Mouse (Mus musculus): ENCODE measurements at regions not wholly inside any gene's neighbourhood (a gene's known extent, or its start where the extent isn't known, plus 50 kb on each side); places are given as distances from the start of the nearest gene placed in this dataset.

GRCm38 (mm10) chr16:29725563-29725962 is 146.4 kb downstream of the Opa1 start:
- no peak overlapping the region for H3K27ac ChIP-seq (ENCODE audit: insufficient read depth, low read length)
- no peak overlapping the region for H3K4me3 ChIP-seq (ENCODE audit: insufficient read depth, low read length)
- TF ChIP-seq POLR2A (IDR thresholded peaks at IDR 0.05; ENCODE audit: extremely low read depth, insufficient read depth, low read length) = no peak
- no peaks in the 10 kb centered on the region for H3K4me1 ChIP-seq (ENCODE audit: control insufficient read depth, insufficient read depth, low read length)

DNA sequence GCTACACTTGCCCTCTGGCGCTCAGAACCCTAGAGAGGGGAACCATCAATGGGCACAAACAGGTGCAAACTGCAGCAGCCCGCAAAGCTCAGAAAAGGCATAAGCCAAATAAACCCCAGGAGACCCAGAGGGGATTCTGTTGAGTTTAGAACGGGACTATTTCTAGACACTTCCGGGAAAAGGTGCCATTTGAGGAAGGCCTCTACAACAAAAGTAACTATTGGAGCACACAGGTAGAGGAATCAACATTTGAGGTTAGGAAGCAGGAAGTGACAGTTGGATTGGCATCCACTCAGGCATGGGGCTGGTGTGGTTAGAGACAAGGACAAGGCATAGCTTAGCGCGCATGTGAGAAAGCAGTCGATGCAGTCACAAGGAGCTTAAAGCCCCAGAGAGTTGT is 148.3 kb downstream of the Opa1 start:
- TF ChIP-seq CTCF (IDR thresholded peaks at IDR 0.05; ENCODE audit: extremely low read depth, insufficient read depth, low read length) = no peak
- Histone ChIP-seq H3K4me3 (ENCODE audit: insufficient read depth, low read length) (no peak overlapping the region), H3K27ac (ENCODE audit: insufficient read depth, low read length) (no peak overlapping the region), H3K4me1 (ENCODE audit: control insufficient read depth, insufficient read depth, low read length) (no peaks in the 10 kb centered on the region)

DNA sequence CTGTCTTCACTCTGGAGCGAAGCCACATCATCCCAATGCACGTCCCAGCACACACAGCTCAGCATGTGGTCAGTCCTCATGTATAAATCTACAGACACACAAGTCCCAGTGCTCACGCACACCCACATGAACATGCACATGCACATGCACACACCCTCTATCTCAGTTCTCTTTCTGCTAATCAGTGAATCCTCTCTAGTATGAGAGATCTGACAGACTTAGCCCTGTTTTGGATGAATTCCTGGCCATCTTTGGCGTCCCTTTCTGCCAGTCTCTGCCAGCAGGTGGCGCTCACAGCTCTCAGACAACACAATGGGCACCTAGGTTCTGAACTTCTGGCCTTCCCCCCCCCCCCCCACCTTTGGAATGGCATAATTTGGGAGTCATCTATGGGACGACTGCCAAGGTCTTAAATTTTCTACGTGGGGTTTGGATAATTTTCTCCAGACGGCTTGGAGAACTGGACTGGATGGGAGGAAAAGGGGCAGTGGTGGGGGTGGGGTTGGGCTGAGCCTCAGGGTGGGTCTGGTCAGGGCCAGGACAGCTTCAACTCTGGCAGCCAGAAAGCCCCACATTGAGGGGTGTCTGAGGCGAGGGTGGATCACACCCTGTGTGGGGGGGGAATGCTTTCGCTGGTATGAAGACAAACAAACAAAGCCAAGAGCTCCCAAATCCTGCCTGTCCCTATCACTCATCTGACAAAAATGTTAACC is 149.8 kb downstream of the Opa1 start:
- no peak overlapping the region for H3K4me3 ChIP-seq (ENCODE audit: insufficient read depth, low read length)
- peak; percentile 79 for TF ChIP-seq CTCF (IDR thresholded peaks at IDR 0.05; ENCODE audit: extremely low read depth, insufficient read depth, low read length)
- TF ChIP-seq POLR2A (IDR thresholded peaks at IDR 0.05; ENCODE audit: extremely low read depth, insufficient read depth, low read length) = no peak

GRCm38 (mm10) chr16:29730010-29730409 is 150.9 kb downstream of the Opa1 start:
- H3K27ac ChIP-seq (ENCODE audit: insufficient read depth, low read length) = no peak overlapping the region
- no peaks in the 10 kb centered on the region for H3K4me1 ChIP-seq (ENCODE audit: control insufficient read depth, insufficient read depth, low read length)
- no peak overlapping the region for H3K4me3 ChIP-seq (ENCODE audit: insufficient read depth, low read length)
- TF ChIP-seq POLR2A (IDR thresholded peaks at IDR 0.05; ENCODE audit: extremely low read depth, insufficient read depth, low read length) (no peak), CTCF (IDR thresholded peaks at IDR 0.05; ENCODE audit: extremely low read depth, insufficient read depth, low read length) (no peak)

More for the DNA sequence above, 149.8 kb downstream of the Opa1 start:
- no peak overlapping the region for H3K27ac ChIP-seq (ENCODE audit: insufficient read depth, low read length)
- H3K4me1 ChIP-seq (ENCODE audit: control insufficient read depth, insufficient read depth, low read length) = no peaks in the 10 kb centered on the region

GRCm38 (mm10) chr16:29732889-29733288 is 153.8 kb downstream of the Opa1 start:
- no peak overlapping the region for H3K4me3 ChIP-seq (ENCODE audit: insufficient read depth, low read length)
- TF ChIP-seq CTCF (IDR thresholded peaks at IDR 0.05; ENCODE audit: extremely low read depth, insufficient read depth, low read length) (no peak), POLR2A (IDR thresholded peaks at IDR 0.05; ENCODE audit: extremely low read depth, insufficient read depth, low read length) (no peak)
- H3K27ac ChIP-seq (ENCODE audit: insufficient read depth, low read length) = no peak overlapping the region

DNA sequence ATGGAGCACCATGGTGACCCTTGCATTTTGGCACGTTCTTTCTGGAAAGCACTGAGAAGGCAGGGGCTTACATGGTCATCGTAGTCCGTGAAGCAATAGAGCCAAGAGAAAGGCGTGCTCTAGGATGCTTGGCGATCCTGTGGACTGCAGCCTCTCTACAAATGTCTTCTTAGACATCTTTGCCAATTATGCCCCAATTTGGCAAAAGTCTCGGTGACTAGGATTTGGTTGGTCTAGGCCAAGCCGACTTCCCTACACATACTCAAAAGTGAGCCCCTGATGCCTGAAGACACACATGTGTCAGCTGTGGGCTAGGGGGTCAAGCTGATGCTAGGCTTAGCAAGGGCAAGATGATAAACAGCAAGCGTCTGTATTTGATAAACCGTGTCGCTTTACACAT is 154.7 kb downstream of the Opa1 start:
- Histone ChIP-seq H3K27ac (ENCODE audit: insufficient read depth, low read length) (no peak overlapping the region), H3K4me3 (ENCODE audit: insufficient read depth, low read length) (no peak overlapping the region), H3K4me1 (ENCODE audit: control insufficient read depth, insufficient read depth, low read length) (no peaks in the 10 kb centered on the region)
- no peak for TF ChIP-seq POLR2A (IDR thresholded peaks at IDR 0.05; ENCODE audit: extremely low read depth, insufficient read depth, low read length)
- no peak for TF ChIP-seq CTCF (IDR thresholded peaks at IDR 0.05; ENCODE audit: extremely low read depth, insufficient read depth, low read length)

More at GRCm38 (mm10) chr16:29732889-29733288, 153.8 kb downstream of the Opa1 start:
- H3K4me1 ChIP-seq (ENCODE audit: control insufficient read depth, insufficient read depth, low read length) = no peaks in the 10 kb centered on the region

GRCm38 (mm10) chr16:29734324-29734723 is 155.2 kb downstream of the Opa1 start:
- no peak overlapping the region for H3K4me3 ChIP-seq (ENCODE audit: insufficient read depth, low read length)
- no peaks in the 10 kb centered on the region for H3K4me1 ChIP-seq (ENCODE audit: control insufficient read depth, insufficient read depth, low read length)
- TF ChIP-seq CTCF (IDR thresholded peaks at IDR 0.05; ENCODE audit: extremely low read depth, insufficient read depth, low read length) = peak; percentile 66
- no peak for TF ChIP-seq POLR2A (IDR thresholded peaks at IDR 0.05; ENCODE audit: extremely low read depth, insufficient read depth, low read length)
- no peak overlapping the region for H3K27ac ChIP-seq (ENCODE audit: insufficient read depth, low read length)

- Histone ChIP-seq H3K4me1 (ENCODE audit: control insufficient read depth, insufficient read depth, low read length) (no peaks in the 10 kb centered on the region), H3K27ac (ENCODE audit: insufficient read depth, low read length) (no peak overlapping the region), H3K4me3 (ENCODE audit: insufficient read depth, low read length) (no peak overlapping the region)
- no peak for TF ChIP-seq POLR2A (IDR thresholded peaks at IDR 0.05; ENCODE audit: extremely low read depth, insufficient read depth, low read length)
- TF ChIP-seq CTCF (IDR thresholded peaks at IDR 0.05; ENCODE audit: extremely low read depth, insufficient read depth, low read length) = no peak
These were observed 155.7 kb downstream of the Opa1 start for GRCm38 (mm10) chr16:29734738-29735250.

DNA sequence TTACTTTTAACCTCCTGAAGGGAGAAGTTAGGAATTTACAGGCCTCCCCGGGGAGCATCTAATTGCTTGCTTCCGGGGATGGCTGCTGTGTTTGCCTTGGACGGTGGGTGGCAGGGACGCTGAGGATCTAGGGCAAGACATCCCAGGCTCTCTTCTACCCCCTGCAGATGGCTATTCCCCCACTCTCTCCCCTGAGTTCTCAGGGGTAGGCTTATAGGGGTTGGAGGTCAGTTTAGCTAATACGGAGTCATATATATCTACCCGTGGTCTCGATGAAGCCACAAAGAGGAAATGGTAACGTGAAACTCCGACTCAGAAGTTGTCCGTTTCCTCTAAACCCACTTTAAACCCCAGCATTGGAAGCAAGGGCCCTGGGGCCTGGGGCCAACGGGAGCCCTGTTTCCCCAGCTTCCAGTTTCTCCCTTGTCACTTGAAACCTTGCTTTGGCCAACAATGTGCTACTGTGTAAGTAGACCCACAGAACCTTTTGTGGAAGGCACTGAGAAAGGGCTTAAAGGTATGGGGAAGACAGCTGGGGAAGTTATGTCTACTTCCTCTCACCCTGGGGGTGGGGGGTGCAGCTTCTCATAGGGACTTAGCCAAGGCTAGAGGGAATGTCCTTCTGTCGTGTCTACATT is 156.4 kb downstream of the Opa1 start:
- H3K4me1 ChIP-seq (ENCODE audit: control insufficient read depth, insufficient read depth, low read length) = no peaks in the 10 kb centered on the region
- TF ChIP-seq CTCF (IDR thresholded peaks at IDR 0.05; ENCODE audit: extremely low read depth, insufficient read depth, low read length) (no peak), POLR2A (IDR thresholded peaks at IDR 0.05; ENCODE audit: extremely low read depth, insufficient read depth, low read length) (no peak)
- no peak overlapping the region for H3K27ac ChIP-seq (ENCODE audit: insufficient read depth, low read length)
- no peak overlapping the region for H3K4me3 ChIP-seq (ENCODE audit: insufficient read depth, low read length)

GRCm38 (mm10) chr16:29736211-29736610 is 157.1 kb downstream of the Opa1 start:
- H3K27ac ChIP-seq (ENCODE audit: insufficient read depth, low read length) = no peak overlapping the region
- no peak overlapping the region for H3K4me3 ChIP-seq (ENCODE audit: insufficient read depth, low read length)
- TF ChIP-seq CTCF (IDR thresholded peaks at IDR 0.05; ENCODE audit: extremely low read depth, insufficient read depth, low read length) (no peak), POLR2A (IDR thresholded peaks at IDR 0.05; ENCODE audit: extremely low read depth, insufficient read depth, low read length) (no peak)

More at GRCm38 (mm10) chr16:29736211-29736610, 157.1 kb downstream of the Opa1 start:
- H3K4me1 ChIP-seq (ENCODE audit: control insufficient read depth, insufficient read depth, low read length) = no peaks in the 10 kb centered on the region

Measured in cortical plate, adult 2 months (tissue).